Mouse (Mus musculus): Measurements from ENCODE around the gene Calcoco1. TPM values are rescaled to one million over a fixed set of nuclear protein-coding genes. Genes with fewer than 3 reads are reported as not detected.

Gene Calcoco1
- polyA plus RNA-seq, 1 experiment from 2014 or later, result 85.7 TPM

GRCm38 (mm10) chr15:102707736-102708269, 14.2 kb downstream of the Calcoco1 start:
- Histone ChIP-seq H3K27ac (ENCODE audit: low read length) (no peak overlapping the region), H3K27me3 (ENCODE audit: control insufficient read depth, insufficient read depth, low read length) (no peaks in the 10 kb centered on the region), H3K9ac (ENCODE audit: low read length) (no peak overlapping the region), H3K4me2 (ENCODE audit: low read depth, low read length) (no peak overlapping the region), H3K4me3 (ENCODE audit: low read length) (no peak overlapping the region), H3K9me3 (replicated peaks; ENCODE audit: control insufficient read depth, low read length) (no peaks in the 10 kb centered on the region), H3K4me1 (ENCODE audit: control insufficient read depth, insufficient read depth, low read length) (no peaks in the 10 kb centered on the region), H3K36me3 (ENCODE audit: control insufficient read depth, insufficient read depth) (peaks cover 46% of the 10 kb centered on the region)
- WGBS, result 69% methylated on average over 6 of the region's 6 CpGs
- no peak for ATAC-seq (replicated peaks; ENCODE audit: extremely low read depth, insufficient read depth, low FRiP score)

GRCm38 (mm10) chr15:102705923-102706503, 16.0 kb downstream of the Calcoco1 start:
- H3K36me3 ChIP-seq (ENCODE audit: control insufficient read depth, insufficient read depth), result peaks cover 31% of the 10 kb centered on the region
- no peak overlapping the region for H3K4me2 ChIP-seq (ENCODE audit: low read depth, low read length)
- H3K27ac ChIP-seq (ENCODE audit: low read length), result no peak overlapping the region
- WGBS, result 72% methylated on average over 7 of the region's 7 CpGs
- ATAC-seq (replicated peaks; ENCODE audit: extremely low read depth, insufficient read depth, low FRiP score), result no peak
- H3K27me3 ChIP-seq (ENCODE audit: control insufficient read depth, insufficient read depth, low read length), result no peaks in the 10 kb centered on the region
- H3K9ac ChIP-seq (ENCODE audit: low read length), result no peak overlapping the region
- no peaks in the 10 kb centered on the region for H3K9me3 ChIP-seq (replicated peaks; ENCODE audit: control insufficient read depth, low read length)
- H3K4me3 ChIP-seq (ENCODE audit: low read length), result no peak overlapping the region
- no peaks in the 10 kb centered on the region for H3K4me1 ChIP-seq (ENCODE audit: control insufficient read depth, insufficient read depth, low read length)

- H3K36me3 ChIP-seq (ENCODE audit: control insufficient read depth, insufficient read depth), result peaks cover 25% of the 10 kb centered on the region
- no peak overlapping the region for H3K9ac ChIP-seq (ENCODE audit: low read length)
- WGBS, result 51% methylated on average over 9 of the region's 9 CpGs
- H3K9me3 ChIP-seq (replicated peaks; ENCODE audit: control insufficient read depth, low read length), result no peaks in the 10 kb centered on the region
- H3K4me2 ChIP-seq (ENCODE audit: low read depth, low read length), result no peak overlapping the region
- no peak for ATAC-seq (replicated peaks; ENCODE audit: extremely low read depth, insufficient read depth, low FRiP score)
- no peaks in the 10 kb centered on the region for H3K4me1 ChIP-seq (ENCODE audit: control insufficient read depth, insufficient read depth, low read length)
- H3K4me3 ChIP-seq (ENCODE audit: low read length), result no peak overlapping the region
- no peaks in the 10 kb centered on the region for H3K27me3 ChIP-seq (ENCODE audit: control insufficient read depth, insufficient read depth, low read length)
- H3K27ac ChIP-seq (ENCODE audit: low read length), result no peak overlapping the region
Observed at GRCm38 (mm10) chr15:102705226-102705894, 16.6 kb downstream of the Calcoco1 start.

- 55% methylated on average over 5 of the region's 5 CpGs for whole genome bisulfite sequencing
- Histone ChIP-seq H3K4me1 (ENCODE audit: control insufficient read depth, insufficient read depth, low read length) (no peaks in the 10 kb centered on the region), H3K4me2 (ENCODE audit: low read depth, low read length) (no peak overlapping the region), H3K27me3 (ENCODE audit: control insufficient read depth, insufficient read depth, low read length) (no peaks in the 10 kb centered on the region), H3K4me3 (ENCODE audit: low read length) (no peak overlapping the region), H3K36me3 (ENCODE audit: control insufficient read depth, insufficient read depth) (peaks cover 19% of the 10 kb centered on the region), H3K27ac (ENCODE audit: low read length) (no peak overlapping the region), H3K9me3 (replicated peaks; ENCODE audit: control insufficient read depth, low read length) (no peaks in the 10 kb centered on the region), H3K9ac (ENCODE audit: low read length) (no peak overlapping the region)
- ATAC-seq (replicated peaks; ENCODE audit: extremely low read depth, insufficient read depth, low FRiP score), result no peak
Observed at GRCm38 (mm10) chr15:102704806-102705205, 17.2 kb downstream of the Calcoco1 start.

- no peaks in the 10 kb centered on the region for H3K9me3 ChIP-seq (replicated peaks; ENCODE audit: control insufficient read depth, low read length)
- no peak overlapping the region for H3K4me2 ChIP-seq (ENCODE audit: low read depth, low read length)
- 69% methylated on average over 3 of the region's 3 CpGs for WGBS
Observed at GRCm38 (mm10) chr15:102702972-102703371, 19.0 kb downstream of the Calcoco1 start.

GRCm38 (mm10) chr15:102698193-102698592, 23.8 kb downstream of the Calcoco1 start:
- H3K4me2 ChIP-seq (ENCODE audit: low read depth, low read length), result no peak overlapping the region
- no peak overlapping the region for H3K4me3 ChIP-seq (ENCODE audit: low read length)
- WGBS, result 2% methylated on average over 11 of the region's 11 CpGs
- H3K9me3 ChIP-seq (replicated peaks; ENCODE audit: control insufficient read depth, low read length), result no peaks in the 10 kb centered on the region
- no peak for ATAC-seq (replicated peaks; ENCODE audit: extremely low read depth, insufficient read depth, low FRiP score)
- H3K36me3 ChIP-seq (ENCODE audit: control insufficient read depth, insufficient read depth), result no peaks in the 10 kb centered on the region
- no peak overlapping the region for H3K27ac ChIP-seq (ENCODE audit: low read length)
- peaks cover 57% of the 10 kb centered on the region for H3K27me3 ChIP-seq (ENCODE audit: control insufficient read depth, insufficient read depth, low read length)
- H3K9ac ChIP-seq (ENCODE audit: low read length), result no peak overlapping the region
- peaks cover 3% of the 10 kb centered on the region for H3K4me1 ChIP-seq (ENCODE audit: control insufficient read depth, insufficient read depth, low read length)

More at GRCm38 (mm10) chr15:102702972-102703371, 19.0 kb downstream of the Calcoco1 start:
- H3K27me3 ChIP-seq (ENCODE audit: control insufficient read depth, insufficient read depth, low read length), result peaks cover 11% of the 10 kb centered on the region
- peaks cover 5% of the 10 kb centered on the region; the same call in 1 of the 2 replicates for H3K36me3 ChIP-seq (ENCODE audit: control insufficient read depth, insufficient read depth)
- no peak overlapping the region for H3K9ac ChIP-seq (ENCODE audit: low read length)
- no peaks in the 10 kb centered on the region for H3K4me1 ChIP-seq (ENCODE audit: control insufficient read depth, insufficient read depth, low read length)
- H3K4me3 ChIP-seq (ENCODE audit: low read length), result no peak overlapping the region
- H3K27ac ChIP-seq (ENCODE audit: low read length), result no peak overlapping the region
- no peak for ATAC-seq (replicated peaks; ENCODE audit: extremely low read depth, insufficient read depth, low FRiP score)

GRCm38 (mm10) chr15:102696899-102697298, 25.1 kb downstream of the Calcoco1 start:
- WGBS, result 39% methylated on average over 3 of the region's 3 CpGs
- no peak overlapping the region for H3K4me3 ChIP-seq (ENCODE audit: low read length)
- H3K27me3 ChIP-seq (ENCODE audit: control insufficient read depth, insufficient read depth, low read length), result peaks cover 69% of the 10 kb centered on the region
- no peak overlapping the region for H3K9ac ChIP-seq (ENCODE audit: low read length)
- ATAC-seq (replicated peaks; ENCODE audit: extremely low read depth, insufficient read depth, low FRiP score), result no peak
- H3K27ac ChIP-seq (ENCODE audit: low read length), result no peak overlapping the region
- H3K4me2 ChIP-seq (ENCODE audit: low read depth, low read length), result no peak overlapping the region
- H3K36me3 ChIP-seq (ENCODE audit: control insufficient read depth, insufficient read depth), result no peaks in the 10 kb centered on the region
- no peaks in the 10 kb centered on the region for H3K9me3 ChIP-seq (replicated peaks; ENCODE audit: control insufficient read depth, low read length)
- H3K4me1 ChIP-seq (ENCODE audit: control insufficient read depth, insufficient read depth, low read length), result peaks cover 10% of the 10 kb centered on the region

GRCm38 (mm10) chr15:102693600-102693999, 28.4 kb downstream of the Calcoco1 start:
- WGBS, result 2% methylated on average over 11 of the region's 11 CpGs
- H3K9ac ChIP-seq (ENCODE audit: low read length), result no peak overlapping the region

GRCm38 (mm10) chr15:102692991-102693411, 29.0 kb downstream of the Calcoco1 start:
- under 1% methylated on average over 32 of the region's 32 CpGs for WGBS
- Histone ChIP-seq H3K27me3 (ENCODE audit: control insufficient read depth, insufficient read depth, low read length) (peaks cover 71% of the 10 kb centered on the region), H3K4me1 (ENCODE audit: control insufficient read depth, insufficient read depth, low read length) (peaks cover 10% of the 10 kb centered on the region), H3K9me3 (replicated peaks; ENCODE audit: control insufficient read depth, low read length) (no peaks in the 10 kb centered on the region), H3K36me3 (ENCODE audit: control insufficient read depth, insufficient read depth) (no peaks in the 10 kb centered on the region), H3K4me2 (ENCODE audit: low read depth, low read length) (peak overlapping the region; percentile 97), H3K9ac (ENCODE audit: low read length) (peak overlapping the region; percentile 60), H3K27ac (ENCODE audit: low read length) (no peak overlapping the region), H3K4me3 (ENCODE audit: low read length) (peak overlapping the region; percentile 71)
- 0 out of 2 replicates have a peak, but pooled peaks have one; percentile 42 for ATAC-seq (replicated peaks; ENCODE audit: extremely low read depth, insufficient read depth, low FRiP score)

More at GRCm38 (mm10) chr15:102693600-102693999, 28.4 kb downstream of the Calcoco1 start:
- Histone ChIP-seq H3K4me1 (ENCODE audit: control insufficient read depth, insufficient read depth, low read length) (peaks cover 10% of the 10 kb centered on the region), H3K36me3 (ENCODE audit: control insufficient read depth, insufficient read depth) (no peaks in the 10 kb centered on the region), H3K9me3 (replicated peaks; ENCODE audit: control insufficient read depth, low read length) (no peaks in the 10 kb centered on the region), H3K4me3 (ENCODE audit: low read length) (peak overlapping the region; percentile 71), H3K4me2 (ENCODE audit: low read depth, low read length) (peak overlapping the region; percentile 97), H3K27ac (ENCODE audit: low read length) (no peak overlapping the region), H3K27me3 (ENCODE audit: control insufficient read depth, insufficient read depth, low read length) (peaks cover 73% of the 10 kb centered on the region)
- peak; percentile 62 for ATAC-seq (replicated peaks; ENCODE audit: extremely low read depth, insufficient read depth, low FRiP score)

All from heart, embryonic 16.5 days (tissue).